19 mouse cellular contexts compared by ENCODE assay signal in the genomic region with DNA sequence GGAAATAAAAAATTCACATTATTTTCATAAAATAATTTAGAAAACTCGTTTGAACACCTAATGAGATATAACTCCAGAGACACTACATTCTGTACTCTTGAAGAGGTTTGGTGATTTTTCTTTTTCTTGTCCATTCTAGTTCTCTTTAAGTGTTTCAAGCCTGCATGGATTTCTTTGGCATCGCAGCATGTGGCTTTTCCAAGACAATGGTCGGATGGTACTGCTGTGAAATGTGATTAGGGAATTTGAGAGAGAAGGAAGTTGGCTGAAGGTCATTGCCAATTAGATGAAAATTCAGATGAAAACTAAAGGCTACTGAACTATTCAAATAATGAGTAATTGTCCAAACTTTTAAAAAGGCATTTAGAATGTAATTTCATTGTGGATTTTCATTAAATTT.
DNase-seq lines count a peak whose midpoint lies in the region; ATAC-seq and TF ChIP-seq lines count a peak whose summit lies in the region.
"Had no signal": no experiment of that assay in that cellular context is flagged by ENCODE, and none has a peak within 500 bp of the region (broad histone marks: within the 10 kb centered on the region; RNA-seq: fewer than 3 reads in every experiment).

No protein-coding gene starts in this region.

- H3K4me1 ChIP-seq in embryonic facial prominence, embryonic 14.5 days (ENCODE audit: control insufficient read depth, insufficient read depth, low read length): no peaks in the 10 kb centered on the region
- no peaks in the 10 kb centered on the region for H3K4me1 ChIP-seq in embryonic facial prominence, embryonic 10.5 days
- no peaks in the 10 kb centered on the region for H3K4me1 ChIP-seq in midbrain, embryonic 14.5 days (ENCODE audit: control insufficient read depth, insufficient read depth, low read length)
- no peaks in the 10 kb centered on the region for H3K4me1 ChIP-seq in midbrain, embryonic 10.5 days
- no peaks in the 10 kb centered on the region for H3K4me1 ChIP-seq in neural tube, embryonic 15.5 days
- H3K4me1 ChIP-seq: embryonic facial prominence, embryonic 12.5 days; forebrain, embryonic 12.5 days; heart, embryonic 13.5 days had no signal

- TF ChIP-seq CTCF in brain, embryonic 14.5 days (IDR thresholded peaks at IDR 0.05; ENCODE audit: borderline replicate concordance, extremely low read depth, insufficient read depth, insufficient read length): no peak

- 37% methylated on average over 3 of the region's 3 CpGs for WGBS in embryonic facial prominence, embryonic 14.5 days
- WGBS in embryonic facial prominence, embryonic 10.5 days: 36% methylated on average over 3 of the region's 3 CpGs
- WGBS in midbrain, embryonic 14.5 days: 20% methylated on average over 3 of the region's 3 CpGs
- 38% methylated on average over 3 of the region's 3 CpGs for WGBS in midbrain, embryonic 10.5 days
- 56% methylated on average over 3 of the region's 3 CpGs for WGBS in neural tube, embryonic 15.5 days

- no peak for ATAC-seq in embryonic facial prominence, embryonic 14.5 days (ENCODE audit: low read depth)
- no peak for ATAC-seq in midbrain, embryonic 14.5 days (ENCODE audit: low FRiP score, low TSS enrichment)
- ATAC-seq in neural tube, embryonic 15.5 days (ENCODE audit: low FRiP score): no peak
- ATAC-seq: hindbrain, embryonic 16.5 days; Patski had no signal

- H3K27me3 ChIP-seq in embryonic facial prominence, embryonic 14.5 days (replicated peaks; ENCODE audit: control insufficient read depth, insufficient read depth, low read length): no peaks in the 10 kb centered on the region
- no peaks in the 10 kb centered on the region; the same call in 1 of the 2 replicates for H3K27me3 ChIP-seq in embryonic facial prominence, embryonic 10.5 days (replicated peaks; ENCODE audit: low read depth, poor library complexity, severe bottlenecking)
- H3K27me3 ChIP-seq in midbrain, embryonic 14.5 days (ENCODE audit: control insufficient read depth, insufficient read depth, low read length): no peaks in the 10 kb centered on the region
- peaks cover 4% of the 10 kb centered on the region; the same call in 1 of the 2 replicates for H3K27me3 ChIP-seq in midbrain, embryonic 10.5 days (ENCODE audit: low read depth, poor library complexity, severe bottlenecking)
- H3K27me3 ChIP-seq in neural tube, embryonic 15.5 days (replicated peaks): no peaks in the 10 kb centered on the region
- H3K27me3 ChIP-seq: embryonic facial prominence, embryonic 12.5 days; heart, embryonic 13.5 days had no signal

- DNase-seq in embryonic facial prominence, embryonic 14.5 days (ENCODE audit: low spot score): peak; percentile 7
- DNase-seq in embryonic facial prominence, embryonic 10.5 days (ENCODE audit: low spot score): no peak
- peak; percentile 0 for DNase-seq in midbrain, embryonic 14.5 days
- DNase-seq in midbrain, embryonic 10.5 days (ENCODE audit: low spot score): no peak
- DNase-seq in brain, embryonic 14.5 days (ENCODE audit: low read depth): peak; percentile 38
- no peak for DNase-seq in frontal cortex, postnatal 36 days (ENCODE audit: low spot score in 2 of 2)
- DNase-seq: adrenal gland, postnatal 10 days; cerebellum, adult 18-20 months; cerebellum, adult 9-11 months; cerebellum, postnatal 36 days; gastrocnemius, postnatal 36 days; heart, adult 11 months; heart, postnatal 36 days had no signal

- no peaks in the 10 kb centered on the region for H3K9me3 ChIP-seq in embryonic facial prominence, embryonic 14.5 days (ENCODE audit: control insufficient read depth, low read length)
- no peaks in the 10 kb centered on the region for H3K9me3 ChIP-seq in embryonic facial prominence, embryonic 10.5 days
- no peaks in the 10 kb centered on the region for H3K9me3 ChIP-seq in midbrain, embryonic 14.5 days (ENCODE audit: control insufficient read depth, low read length)
- H3K9me3 ChIP-seq in midbrain, embryonic 10.5 days (replicated peaks): no peaks in the 10 kb centered on the region
- H3K9me3 ChIP-seq in neural tube, embryonic 15.5 days (replicated peaks): no peaks in the 10 kb centered on the region
- H3K9me3 ChIP-seq: embryonic facial prominence, embryonic 12.5 days; forebrain, embryonic 12.5 days; heart, embryonic 13.5 days had no signal

- H3K4me3 ChIP-seq in embryonic facial prominence, embryonic 14.5 days (ENCODE audit: low read depth, low read length): no peak overlapping the region
- H3K4me3 ChIP-seq in embryonic facial prominence, embryonic 10.5 days: no peak overlapping the region
- no peak overlapping the region for H3K4me3 ChIP-seq in midbrain, embryonic 14.5 days (replicated peaks; ENCODE audit: low read depth, low read length)
- H3K4me3 ChIP-seq in midbrain, embryonic 10.5 days: no peak overlapping the region
- H3K4me3 ChIP-seq in neural tube, embryonic 15.5 days (replicated peaks): no peak overlapping the region
- H3K4me3 ChIP-seq: embryonic facial prominence, embryonic 12.5 days; forebrain, embryonic 12.5 days; heart, embryonic 13.5 days had no signal

- H3K27ac ChIP-seq in embryonic facial prominence, embryonic 14.5 days (replicated peaks; ENCODE audit: low read depth, low read length): no peak overlapping the region
- no peak overlapping the region for H3K27ac ChIP-seq in embryonic facial prominence, embryonic 10.5 days (replicated peaks)
- no peak overlapping the region for H3K27ac ChIP-seq in midbrain, embryonic 14.5 days (replicated peaks; ENCODE audit: low read depth, low read length)
- H3K27ac ChIP-seq in midbrain, embryonic 10.5 days (replicated peaks): no peak overlapping the region
- no peak overlapping the region for H3K27ac ChIP-seq in neural tube, embryonic 15.5 days (replicated peaks)
- H3K27ac ChIP-seq: embryonic facial prominence, embryonic 12.5 days; forebrain, embryonic 12.5 days; heart, embryonic 13.5 days had no signal

- H3K4me2 ChIP-seq in embryonic facial prominence, embryonic 14.5 days (ENCODE audit: low read depth, low read length): no peak overlapping the region
- H3K4me2 ChIP-seq in midbrain, embryonic 14.5 days (ENCODE audit: low read length): no peak overlapping the region
- no peak overlapping the region for H3K4me2 ChIP-seq in neural tube, embryonic 15.5 days
- H3K4me2 ChIP-seq: embryonic facial prominence, embryonic 12.5 days; forebrain, embryonic 12.5 days; heart, embryonic 13.5 days had no signal

- H3K36me3 ChIP-seq in embryonic facial prominence, embryonic 14.5 days (ENCODE audit: control insufficient read depth, insufficient read depth, low read length): no peaks in the 10 kb centered on the region
- H3K36me3 ChIP-seq in embryonic facial prominence, embryonic 10.5 days (replicated peaks): no peaks in the 10 kb centered on the region
- H3K36me3 ChIP-seq in midbrain, embryonic 14.5 days (ENCODE audit: control insufficient read depth, insufficient read depth, low read length): no peaks in the 10 kb centered on the region
- H3K36me3 ChIP-seq in midbrain, embryonic 10.5 days: no peaks in the 10 kb centered on the region
- no peaks in the 10 kb centered on the region for H3K36me3 ChIP-seq in neural tube, embryonic 15.5 days
- H3K36me3 ChIP-seq: embryonic facial prominence, embryonic 12.5 days; forebrain, embryonic 12.5 days; heart, embryonic 13.5 days had no signal

- TF ChIP-seq POLR2A in brain, embryonic 14.5 days (IDR thresholded peaks at IDR 0.05; ENCODE audit: borderline replicate concordance, extremely low read depth, insufficient read depth, insufficient read length, poor library complexity, severe bottlenecking): no peak

- H3K9ac ChIP-seq in embryonic facial prominence, embryonic 14.5 days (ENCODE audit: low read depth, low read length): no peak overlapping the region
- H3K9ac ChIP-seq in midbrain, embryonic 14.5 days (replicated peaks; ENCODE audit: low read length): no peak overlapping the region
- H3K9ac ChIP-seq in neural tube, embryonic 15.5 days (replicated peaks): no peak overlapping the region
- H3K9ac ChIP-seq: embryonic facial prominence, embryonic 12.5 days; forebrain, embryonic 12.5 days; heart, embryonic 13.5 days had no signal

Comparison
In these comparisons a context has a peak if more than half of its experiments do, and no peak if none do; other contexts are left out.
1. DNase-seq: peak in embryonic facial prominence, embryonic 14.5 days (single experiment), midbrain, embryonic 14.5 days (single experiment) and brain, embryonic 14.5 days (single experiment); none in embryonic facial prominence, embryonic 10.5 days (single experiment), midbrain, embryonic 10.5 days (single experiment) and frontal cortex, postnatal 36 days (0 of 2).